Mouse (Mus musculus) frontal cortex, postnatal 14 days (tissue): Measurements from ENCODE around the gene Lrrc71.

Experiments
- DNase-seq, 2 experiments: peaks; one replicate each; pipeline ENCODE4 v3.0.0; 2022; ENCODE audit warnings: low spot score in 2 of 2

The Lrrc71 gene

GRCm38 (mm10) chr3:87724556-87724955, 23.9 kb downstream of the Lrrc71 start:
- no peak for DNase-seq

- no peak for DNase-seq
These were observed 29.9 kb downstream of the Lrrc71 start for GRCm38 (mm10) chr3:87718525-87718924.
